Mouse (Mus musculus) midbrain, embryonic 13.5 days (tissue): ENCODE results near the gene Cnpy2. TPM values are rescaled to one million over a fixed set of nuclear protein-coding genes. Genes with fewer than 3 reads are reported as not detected.

Experiments used
- ATAC-seq: fragments of 200-750 bp; cut with Nextera tagmentation; 2 replicates; pipeline ENCODE4 v1.8.0; 2017; ENCODE audit warnings: mild to moderate bottlenecking, moderate TSS enrichment, moderate library complexity
- H3K27ac ChIP-seq: fragments of 300-500 bp; sonication (generic); 2 replicates; pipeline ENCODE4 v1.5.1; 2015; ENCODE audit warnings: inconsistent platforms, mild to moderate bottlenecking, moderate library complexity
- H3K27me3 ChIP-seq: fragments of 300-500 bp; sonication (generic); 2 replicates; pipeline ENCODE4 v1.6.1; 2015; ENCODE audit warnings: mild to moderate bottlenecking, inconsistent platforms
- H3K36me3 ChIP-seq: fragments of 300-500 bp; sonication (generic); 2 replicates; pipeline ENCODE4 v1.6.1; 2015; ENCODE audit warnings: mild to moderate bottlenecking, inconsistent platforms
- H3K4me1 ChIP-seq: fragments of 300-500 bp; sonication (generic); replicated peaks from 2 replicates; pipeline ENCODE4 v1.6.1; 2015; ENCODE audit warnings: inconsistent platforms
- H3K4me2 ChIP-seq: fragments of 300-500 bp; sonication (generic); replicated peaks from 2 replicates; pipeline ENCODE4 v1.6.1; 2015; ENCODE audit warnings: moderate library complexity, mild to moderate bottlenecking, inconsistent platforms
- H3K4me3 ChIP-seq: fragments of 300-500 bp; sonication (generic); replicated peaks from 2 replicates; pipeline ENCODE4 v1.5.1; 2015; ENCODE audit warnings: mild to moderate bottlenecking, inconsistent platforms
- H3K9ac ChIP-seq: fragments of 300-500 bp; sonication (generic); replicated peaks from 2 replicates; pipeline ENCODE4 v1.6.1; 2015; ENCODE audit warnings: mild to moderate bottlenecking, inconsistent platforms
- H3K9me3 ChIP-seq: fragments of 300-500 bp; sonication (generic); 2 replicates; pipeline ENCODE4 v1.6.1; 2016; ENCODE audit warnings: mild to moderate bottlenecking, inconsistent platforms
- WGBS: fragments of 180-500 bp; shearing (Covaris S2); methylation state at CpG from one replicate; pipeline ENCODE4 v1.1.7; 2015; 5-methylcytosine and 5-hydroxymethylcytosine counted together
- polyA plus RNA-seq: library from polyadenylated mRNA; unstranded; fragments of >200 nt; fragmentation: Nextera tagmentation; extraction: Ambion mirVana; gene quantifications from 2 replicates; pipeline ENCODE4 v1.2.1, GENCODE M21; 2015

Gene Cnpy2
- polyA plus RNA-seq, 1 experiment from 2014 or later: 230 TPM

DNA sequence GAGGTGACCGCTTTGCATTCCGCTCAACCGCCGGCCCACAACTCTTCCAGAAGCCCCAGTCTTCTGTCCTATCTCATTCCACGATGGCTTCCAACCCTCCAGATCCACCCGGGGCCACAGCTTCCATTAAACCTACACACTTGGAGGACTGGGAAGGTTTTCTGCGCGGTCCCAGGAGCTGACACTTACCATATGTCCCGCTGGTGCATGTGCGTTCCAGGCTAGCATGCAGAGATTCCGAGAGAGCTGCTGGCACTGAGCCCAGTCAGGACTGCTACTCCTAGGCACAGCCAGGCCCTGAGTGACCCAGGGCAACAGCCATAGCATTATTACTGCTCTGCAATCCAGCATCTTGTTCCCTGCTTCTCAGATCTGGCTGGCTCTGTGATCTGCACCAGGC lies 24.6 kb upstream of the Cnpy2 start:
- 83% methylated on average over 11 of the region's 11 CpGs for WGBS
- 0 out of 2 replicates have a peak overlapping the region, but pooled peaks have one; percentile 14 for H3K9ac ChIP-seq
- H3K9me3 ChIP-seq: no peaks in the 10 kb centered on the region
- no peak overlapping the region for H3K27ac ChIP-seq
- no peak overlapping the region for H3K4me3 ChIP-seq
- no peak for ATAC-seq
- peaks cover 5% of the 10 kb centered on the region; the same call in 1 of the 2 replicates for H3K36me3 ChIP-seq
- no peaks in the 10 kb centered on the region for H3K27me3 ChIP-seq
- H3K4me1 ChIP-seq: peaks cover 11% of the 10 kb centered on the region
- no peak overlapping the region for H3K4me2 ChIP-seq

DNA sequence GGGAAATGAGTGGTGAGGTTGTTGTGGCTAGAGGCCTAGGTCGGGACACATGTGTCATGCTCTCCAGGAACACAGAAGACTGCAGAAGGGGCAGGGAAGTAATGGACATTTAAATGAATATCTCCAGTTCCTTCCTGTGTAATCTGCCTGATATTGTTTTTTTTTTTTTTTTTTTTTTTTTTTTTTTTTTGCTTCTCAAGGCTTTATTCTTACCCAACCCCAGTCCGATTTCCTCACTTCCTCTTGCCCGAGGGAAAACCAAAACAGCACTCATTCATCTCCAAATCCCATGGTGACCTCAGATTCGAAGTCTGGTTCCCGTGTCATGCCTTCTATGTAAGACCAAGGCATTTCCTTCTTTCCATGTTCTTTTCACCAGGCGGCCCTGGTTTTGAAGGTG lies 24.0 kb upstream of the Cnpy2 start:
- Histone ChIP-seq H3K27ac (no peak overlapping the region), H3K4me1 (peaks cover 12% of the 10 kb centered on the region), H3K9me3 (no peaks in the 10 kb centered on the region), H3K36me3 (no peaks in the 10 kb centered on the region), H3K9ac (0 out of 2 replicates have a peak overlapping the region, but pooled peaks have one; percentile 14), H3K27me3 (no peaks in the 10 kb centered on the region), H3K4me2 (no peak overlapping the region), H3K4me3 (no peak overlapping the region)
- 78% methylated on average over 6 of the region's 6 CpGs for WGBS
- ATAC-seq: no peak

DNA sequence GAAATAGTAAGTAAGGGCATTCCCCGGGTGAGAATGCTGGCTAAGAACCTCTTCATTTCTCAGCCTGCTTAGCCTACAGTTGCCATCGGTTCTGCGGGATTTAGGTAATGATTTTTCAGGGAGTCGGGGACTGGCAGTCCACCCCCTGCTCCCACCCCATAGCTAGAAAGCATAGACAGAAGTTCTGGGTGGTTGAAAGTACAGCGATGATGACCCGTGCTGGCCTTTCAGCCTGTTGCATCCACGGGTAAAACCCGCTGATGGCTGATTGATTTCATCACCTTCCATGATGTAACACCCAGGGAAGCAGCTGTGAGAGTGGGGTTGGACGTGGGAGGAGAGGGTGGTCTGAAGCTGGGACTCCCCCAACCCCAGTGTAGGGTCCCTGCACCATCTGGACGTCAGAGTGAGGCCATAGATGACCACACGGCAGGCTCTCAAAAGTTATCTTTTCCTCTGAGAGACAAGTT lies 23.5 kb upstream of the Cnpy2 start, which contains the start of gene Il23a:
Gene Il23a (minus strand): TSS at position 51 of the 470 bp plus-strand sequence.
- H3K9ac ChIP-seq: 0 out of 2 replicates have a peak within 1 kb of the TSS, but pooled peaks have one; percentile 14
- no peaks in the 10 kb centered on the region for H3K27me3 ChIP-seq
- WGBS: 88% methylated on average over 11 of the region's 11 CpGs
- H3K4me3 ChIP-seq: no peak within 1 kb of the TSS
- no peak for ATAC-seq
- H3K4me1 ChIP-seq: peaks cover 14% of the 10 kb centered on the region
- H3K36me3 ChIP-seq: no peaks in the 10 kb centered on the region
- H3K27ac ChIP-seq: no peak within 1 kb of the TSS
- no peaks in the 10 kb centered on the region for H3K9me3 ChIP-seq
- H3K4me2 ChIP-seq: no peak within 1 kb of the TSS

DNA sequence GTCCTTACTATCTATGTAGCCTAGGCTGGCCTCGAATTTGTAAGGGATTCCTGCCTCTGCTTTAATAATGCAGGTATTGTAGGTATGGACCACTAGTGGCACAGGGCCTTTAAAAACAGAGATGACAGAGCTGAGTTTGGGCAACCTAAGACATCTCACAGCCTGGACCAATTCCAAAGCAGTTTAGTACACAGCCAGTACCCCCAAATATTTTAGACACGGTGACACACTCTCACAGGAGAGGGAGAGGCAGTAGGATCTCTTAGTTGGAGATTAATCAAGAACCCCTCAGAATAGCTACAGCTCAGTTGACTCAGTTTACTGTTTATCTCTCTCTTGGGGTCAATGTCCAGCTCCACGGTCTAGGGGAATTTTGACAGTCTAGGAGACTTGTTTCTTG lies 19.9 kb upstream of the Cnpy2 start:
- Histone ChIP-seq H3K27ac (peak overlapping the region; percentile 95), H3K4me3 (peak overlapping the region; percentile 59), H3K27me3 (no peaks in the 10 kb centered on the region), H3K36me3 (no peaks in the 10 kb centered on the region), H3K9ac (peak overlapping the region; percentile 85), H3K9me3 (no peaks in the 10 kb centered on the region), H3K4me2 (peak overlapping the region; percentile 74), H3K4me1 (peaks cover 21% of the 10 kb centered on the region)
- no peak for ATAC-seq
- WGBS: 44% methylated on average over 3 of the region's 3 CpGs

DNA sequence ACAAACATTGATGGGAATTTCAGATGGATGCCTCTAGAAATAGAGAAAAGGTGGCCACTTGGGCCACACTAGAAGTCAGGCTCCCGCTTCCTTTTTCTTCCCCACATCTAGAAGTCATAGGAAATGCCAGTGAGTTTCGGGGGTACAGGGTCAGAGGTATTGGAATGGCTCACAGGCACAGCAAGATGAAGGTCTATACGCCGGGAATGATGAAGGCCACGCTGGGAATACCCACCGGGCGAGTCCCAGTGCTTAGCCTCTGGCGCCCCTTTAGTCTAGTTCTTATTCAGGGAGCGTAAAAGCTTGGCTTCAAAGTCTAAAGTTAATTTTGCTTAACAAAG lies 19.5 kb upstream of the Cnpy2 start:
- peak; percentile 59 for ATAC-seq
- Histone ChIP-seq H3K4me3 (peak overlapping the region; percentile 59), H3K27ac (peak overlapping the region; percentile 95), H3K4me1 (peaks cover 21% of the 10 kb centered on the region), H3K9me3 (no peaks in the 10 kb centered on the region), H3K36me3 (no peaks in the 10 kb centered on the region), H3K4me2 (peak overlapping the region; percentile 74), H3K27me3 (no peaks in the 10 kb centered on the region), H3K9ac (peak overlapping the region; percentile 85)
- under 1% methylated on average over 9 of the region's 9 CpGs for WGBS

DNA sequence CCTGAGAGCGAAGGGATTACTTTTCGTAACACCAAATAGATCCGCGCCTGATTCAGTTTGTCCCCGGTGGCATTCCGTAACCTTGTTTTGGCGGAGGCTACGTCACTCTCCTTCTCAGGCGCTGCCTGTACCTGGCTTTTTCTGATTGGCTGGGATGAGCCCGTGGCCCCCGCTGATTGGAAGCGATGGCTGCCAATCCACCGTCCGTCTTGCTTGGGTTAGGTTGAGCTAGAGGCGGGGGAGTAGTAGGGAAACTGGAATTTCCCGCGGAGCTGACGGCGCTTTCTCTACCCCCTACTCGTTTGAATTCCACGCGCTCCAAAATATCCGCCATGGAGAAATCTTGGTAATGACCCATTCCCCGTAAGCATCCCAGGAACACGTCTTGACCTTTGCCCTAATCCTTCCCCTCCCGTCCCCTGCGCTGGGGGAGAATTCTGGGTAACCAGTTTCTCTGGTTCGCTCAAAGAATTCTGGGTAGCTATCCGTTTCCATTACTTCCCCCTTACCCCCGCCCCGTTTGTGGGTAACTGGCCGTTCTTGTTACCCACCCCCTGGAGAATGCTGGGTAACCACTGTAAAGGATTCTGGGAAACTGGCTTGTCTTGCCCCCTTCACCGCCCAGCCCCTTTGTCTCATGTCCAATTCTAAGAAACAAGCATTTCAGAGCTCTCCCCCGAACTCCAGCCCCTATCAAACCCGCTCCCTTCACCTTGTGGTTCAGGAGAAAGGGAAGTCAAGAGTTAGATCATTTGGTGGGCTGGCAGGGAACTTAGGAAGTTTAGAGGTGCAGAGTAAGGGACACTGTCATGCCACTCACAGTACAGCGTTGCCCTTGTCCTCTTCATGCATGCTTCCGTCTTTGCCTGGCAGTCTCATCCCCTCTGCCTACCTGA lies 18.9 kb upstream of the Cnpy2 start, which contains the start of gene Pan2:
Gene Pan2 (plus strand): TSS at position 210 of the 896 bp plus-strand sequence.
- peak within 1 kb of the TSS; percentile 74 for H3K4me2 ChIP-seq
- peak; percentile 99 for ATAC-seq
- under 1% methylated on average over 37 of the region's 37 CpGs for WGBS
- peaks cover 6% of the 10 kb centered on the region for H3K36me3 ChIP-seq
- H3K4me1 ChIP-seq: peaks cover 21% of the 10 kb centered on the region
- no peaks in the 10 kb centered on the region for H3K9me3 ChIP-seq
- peak within 1 kb of the TSS; percentile 59 for H3K4me3 ChIP-seq
- peak within 1 kb of the TSS; percentile 85 for H3K9ac ChIP-seq
- no peaks in the 10 kb centered on the region for H3K27me3 ChIP-seq
- H3K27ac ChIP-seq: peak within 1 kb of the TSS; percentile 95

DNA sequence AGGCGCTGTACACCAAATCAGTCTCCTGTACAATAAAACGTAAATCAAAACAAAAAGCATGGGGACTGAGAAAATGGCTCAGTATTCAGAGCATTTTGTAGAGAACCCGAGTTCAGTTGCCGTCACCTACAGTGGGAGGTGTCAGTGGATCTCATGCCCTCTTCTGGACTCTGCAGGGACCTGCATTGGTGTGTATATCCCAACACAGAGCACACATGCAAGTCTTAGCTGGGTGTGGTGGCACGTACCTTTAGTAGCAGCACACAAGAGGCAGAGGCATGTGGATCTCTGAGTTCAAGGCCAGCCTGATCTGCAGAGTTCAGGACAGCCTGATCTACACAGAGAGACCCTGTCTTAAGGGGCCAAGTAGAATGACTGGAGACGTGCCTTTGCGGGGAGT lies 12.6 kb upstream of the Cnpy2 start:
- no peaks in the 10 kb centered on the region for H3K9me3 ChIP-seq
- H3K4me3 ChIP-seq: no peak overlapping the region
- no peaks in the 10 kb centered on the region for H3K27me3 ChIP-seq
- H3K27ac ChIP-seq: no peak overlapping the region
- no peak overlapping the region for H3K4me2 ChIP-seq
- no peak overlapping the region for H3K9ac ChIP-seq
- WGBS: 92% methylated on average over 7 of the region's 7 CpGs
- H3K4me1 ChIP-seq: peaks cover 9% of the 10 kb centered on the region
- peaks cover 64% of the 10 kb centered on the region for H3K36me3 ChIP-seq
- ATAC-seq: no peak

DNA sequence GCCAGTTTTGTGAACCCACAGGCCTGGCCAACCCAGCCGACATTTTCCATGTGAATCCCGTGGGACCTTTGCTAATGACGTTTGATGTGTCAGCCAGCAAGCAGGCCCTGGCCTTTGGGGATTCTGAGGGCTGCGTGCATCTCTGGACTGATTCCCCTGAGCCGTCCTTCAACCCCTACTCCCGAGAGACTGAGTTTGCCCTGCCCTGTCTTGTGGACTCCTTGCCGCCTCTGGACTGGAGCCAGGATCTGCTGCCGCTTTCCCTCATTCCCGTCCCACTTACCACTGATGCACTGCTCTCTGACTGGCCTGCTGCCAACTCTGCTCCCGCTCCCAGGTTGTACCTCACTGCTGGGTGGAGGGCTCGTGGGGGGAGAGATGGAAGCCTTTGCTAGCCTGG lies 12.1 kb upstream of the Cnpy2 start:
- Histone ChIP-seq H3K27ac (no peak overlapping the region), H3K4me3 (no peak overlapping the region), H3K9me3 (no peaks in the 10 kb centered on the region), H3K27me3 (no peaks in the 10 kb centered on the region), H3K4me1 (0 out of 2 replicates have a peak, but pooled peaks cover 6% of the 10 kb centered on the region), H3K36me3 (peaks cover 69% of the 10 kb centered on the region), H3K9ac (0 out of 2 replicates have a peak overlapping the region, but pooled peaks have one; percentile 10), H3K4me2 (no peak overlapping the region)
- 0 out of 2 replicates have a peak, but pooled peaks have one; percentile 24 for ATAC-seq
- 77% methylated on average over 11 of the region's 11 CpGs for WGBS

DNA sequence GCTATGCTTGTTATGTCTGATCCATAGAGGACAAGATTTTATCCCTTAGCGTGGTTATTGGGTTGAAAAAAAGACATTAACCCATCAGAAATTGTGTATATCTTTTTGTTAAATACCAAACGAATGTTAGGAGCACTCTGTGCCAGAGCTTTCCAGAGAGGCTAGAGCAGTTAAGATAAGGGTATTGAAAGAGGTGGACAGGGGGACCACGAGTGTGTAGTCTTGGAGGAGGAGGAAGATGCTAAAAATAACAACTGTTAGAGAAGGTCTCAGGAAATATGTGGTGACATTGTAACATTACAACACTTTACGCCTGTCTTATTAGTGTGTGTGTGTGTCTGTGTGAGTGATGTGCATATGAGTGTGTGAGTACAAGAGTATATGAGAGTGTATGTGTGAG lies 11.4 kb upstream of the Cnpy2 start:
- peaks cover 76% of the 10 kb centered on the region for H3K36me3 ChIP-seq
- H3K27me3 ChIP-seq: no peaks in the 10 kb centered on the region
- no peaks in the 10 kb centered on the region for H3K9me3 ChIP-seq
- 0 out of 2 replicates have a peak, but pooled peaks cover 6% of the 10 kb centered on the region for H3K4me1 ChIP-seq
- H3K27ac ChIP-seq: no peak overlapping the region
- no peak overlapping the region for H3K4me3 ChIP-seq
- no peak overlapping the region for H3K9ac ChIP-seq
- no peak overlapping the region for H3K4me2 ChIP-seq
- 91% methylated on average over 4 of the region's 4 CpGs for WGBS
- no peak for ATAC-seq

DNA sequence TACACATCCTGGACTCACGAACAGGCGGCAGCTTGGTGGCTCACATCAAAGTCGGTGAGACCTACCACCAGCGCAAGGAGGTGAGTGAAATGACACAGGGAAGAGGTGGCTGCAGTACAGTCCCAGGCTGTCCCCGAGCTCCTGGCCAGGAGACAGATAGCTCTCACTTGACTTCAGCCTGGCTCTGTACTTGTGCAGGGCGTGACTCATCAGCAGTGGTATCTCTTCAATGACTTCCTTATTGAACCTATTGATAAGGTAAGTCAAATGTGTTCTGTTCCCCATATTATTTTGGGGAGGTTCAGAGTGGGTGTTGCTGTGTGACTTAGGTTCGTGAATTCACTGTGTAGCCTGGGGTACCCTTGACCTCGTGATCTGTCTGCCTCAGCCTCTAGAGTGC lies 6.7 kb upstream of the Cnpy2 start:
- ATAC-seq: no peak
- Histone ChIP-seq H3K4me2 (no peak overlapping the region), H3K4me1 (no peaks in the 10 kb centered on the region), H3K27me3 (no peaks in the 10 kb centered on the region), H3K9me3 (no peaks in the 10 kb centered on the region), H3K27ac (no peak overlapping the region), H3K36me3 (peaks cover 92% of the 10 kb centered on the region), H3K9ac (no peak overlapping the region), H3K4me3 (no peak overlapping the region)
- 93% methylated on average over 8 of the region's 8 CpGs for whole genome bisulfite sequencing

DNA sequence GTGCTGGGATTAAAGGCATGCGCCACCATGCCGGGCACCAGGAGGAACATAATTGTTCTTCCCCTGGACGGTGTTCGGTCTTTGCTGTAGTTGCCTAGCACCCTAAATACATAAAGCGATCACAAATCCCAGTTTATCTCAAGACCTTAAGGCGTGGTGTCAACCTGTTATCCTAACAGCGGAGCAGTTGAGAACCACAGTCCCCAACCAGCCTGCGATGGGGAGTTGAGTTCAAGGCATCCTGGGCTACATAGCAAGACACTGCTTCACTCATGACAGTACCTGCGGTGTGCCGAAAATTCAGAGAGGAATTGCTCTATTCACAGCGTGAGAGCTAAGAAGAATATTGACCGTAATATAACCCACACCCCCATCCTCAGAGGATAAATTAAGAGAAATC lies 618 bp upstream of the Cnpy2 start:
- Histone ChIP-seq H3K9me3 (no peaks in the 10 kb centered on the region), H3K36me3 (peaks cover 60% of the 10 kb centered on the region), H3K4me1 (peaks cover 20% of the 10 kb centered on the region), H3K27me3 (no peaks in the 10 kb centered on the region), H3K27ac (peak overlapping the region; percentile 36), H3K9ac (peak overlapping the region; percentile 96), H3K4me3 (peak overlapping the region; percentile 85), H3K4me2 (peak overlapping the region; percentile 91)
- WGBS: 59% methylated on average over 12 of the region's 12 CpGs
- no peak; the same call in 1 of the 2 replicates for ATAC-seq

DNA sequence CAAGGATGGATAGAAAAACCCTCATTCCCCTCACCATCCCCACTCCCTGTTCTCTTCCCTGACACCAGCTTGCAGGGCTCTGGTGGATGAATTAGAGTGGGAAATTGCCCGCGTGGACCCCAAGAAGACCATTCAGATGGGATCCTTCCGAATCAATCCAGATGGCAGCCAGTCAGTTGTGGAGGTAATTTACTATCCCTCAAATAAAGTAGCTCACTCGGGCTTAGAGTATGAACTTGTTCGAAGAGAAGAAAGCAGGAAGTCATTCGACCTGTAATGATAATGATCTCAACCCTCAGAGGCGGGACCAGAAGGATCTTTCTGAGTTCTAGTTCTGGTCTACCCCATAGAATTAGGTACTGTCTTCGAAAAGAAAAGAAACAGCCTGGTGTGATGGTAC lies 1.3 kb downstream of the Cnpy2 start:
- Histone ChIP-seq H3K4me3 (peak overlapping the region; percentile 85), H3K4me2 (peak overlapping the region; percentile 91), H3K9ac (peak overlapping the region; percentile 96), H3K36me3 (peaks cover 61% of the 10 kb centered on the region), H3K4me1 (peaks cover 20% of the 10 kb centered on the region), H3K27me3 (no peaks in the 10 kb centered on the region), H3K27ac (no peak overlapping the region), H3K9me3 (no peaks in the 10 kb centered on the region)
- no peak for ATAC-seq
- 89% methylated on average over 8 of the region's 8 CpGs for WGBS
